Mouse (Mus musculus): ENCODE measurements at regions not wholly inside any gene's neighbourhood (a gene's known extent, or its start where the extent isn't known, plus 50 kb on each side); places are given as distances from the start of the nearest gene placed in this dataset.

GRCm38 (mm10) chr3:157743000-157743399 lies 176.3 kb downstream of the Ptger3 start:
- H3K4me3 ChIP-seq: no peak overlapping the region
- DNase-seq (ENCODE audit: extremely low spot score in 1 of 2, low spot score in 2 of 2): no peak
- no peak for TF ChIP-seq CTCF (IDR thresholded peaks at IDR 0.05)
- no peak overlapping the region for H3K27ac ChIP-seq
- intact Hi-C loops (cut with DNase I): no loop called here

- Histone ChIP-seq H3K27ac (no peak overlapping the region), H3K4me3 (no peak overlapping the region)
- intact Hi-C loops (cut with DNase I): no loop called here
- DNase-seq (ENCODE audit: extremely low spot score in 1 of 2, low spot score in 2 of 2): no peak
- TF ChIP-seq CTCF (IDR thresholded peaks at IDR 0.05): no peak
These were observed 173.1 kb downstream of the Ptger3 start for GRCm38 (mm10) chr3:157739628-157740294.

DNA sequence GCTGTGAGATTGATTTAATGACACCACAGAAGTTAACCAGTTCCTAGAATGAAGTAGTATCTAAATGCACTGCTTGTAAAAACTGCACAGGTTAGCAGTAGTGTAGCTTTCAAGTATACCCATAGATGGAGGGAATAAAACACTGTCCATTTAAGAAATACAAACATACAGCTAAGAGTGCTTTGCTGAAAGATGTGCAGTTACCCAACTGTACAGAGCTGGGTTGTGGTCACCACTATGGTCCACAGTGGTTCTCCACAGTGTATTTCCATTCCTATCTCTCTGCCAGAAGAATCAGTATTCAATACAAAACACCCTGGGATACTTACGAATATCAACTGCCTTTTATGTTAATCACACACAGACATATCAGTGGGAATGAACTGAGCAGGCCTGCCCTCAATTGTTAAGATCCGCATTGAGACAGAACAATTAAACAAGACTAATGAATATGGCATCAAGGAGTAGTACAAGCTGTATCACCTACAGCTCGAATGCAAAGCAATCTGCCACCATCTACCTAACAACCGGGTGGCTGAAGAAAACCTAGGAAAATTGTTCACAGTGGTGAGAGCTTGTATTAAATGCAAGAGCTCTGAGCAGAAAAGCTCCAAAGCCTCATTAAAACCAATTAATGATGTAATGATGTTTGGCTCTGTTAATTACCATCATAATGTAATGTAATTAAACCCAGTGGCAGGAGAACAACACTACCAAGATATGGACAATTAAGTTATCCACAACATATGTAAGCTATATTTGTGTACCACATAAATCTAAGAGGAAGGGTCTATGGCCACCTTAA lies 165.6 kb downstream of the Ptger3 start:
- intact Hi-C loops (cut with DNase I): no loop called here
- no peak overlapping the region for H3K27ac ChIP-seq
- DNase-seq (ENCODE audit: extremely low spot score in 1 of 2, low spot score in 2 of 2): no peak
- no peak for TF ChIP-seq CTCF (IDR thresholded peaks at IDR 0.05)
- no peak overlapping the region for H3K4me3 ChIP-seq

DNA sequence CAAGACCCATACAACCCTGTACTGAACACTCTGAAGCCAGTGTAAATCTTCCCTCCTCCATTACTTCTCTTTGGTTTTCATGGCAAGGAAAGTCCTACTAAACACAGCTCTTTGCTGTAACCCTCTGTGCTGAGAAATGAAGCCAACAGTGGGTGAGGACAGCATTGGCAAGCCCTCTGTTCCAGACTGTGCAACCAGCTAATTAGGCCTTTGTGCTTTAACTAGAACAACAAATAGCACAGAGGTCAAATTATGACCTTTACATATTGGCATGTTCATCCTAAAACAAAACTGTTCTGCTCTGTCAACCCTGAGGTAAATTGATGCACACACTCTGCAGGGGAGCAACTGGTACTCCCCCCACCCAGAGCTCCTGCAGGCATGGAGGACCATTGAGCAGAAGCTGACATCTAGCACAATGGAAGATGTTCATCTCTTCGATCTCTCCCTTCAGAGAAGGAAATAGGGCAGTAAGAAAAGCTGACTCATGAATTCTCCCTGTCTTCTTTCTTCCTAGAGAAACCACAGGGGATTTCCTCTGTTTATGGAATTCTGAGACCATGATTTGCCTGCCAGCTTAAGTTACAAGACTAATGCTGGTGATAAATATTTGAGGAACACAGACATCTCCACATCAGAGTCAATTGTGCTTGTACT lies 163.1 kb downstream of the Ptger3 start:
- no peak overlapping the region for H3K27ac ChIP-seq
- DNase-seq (ENCODE audit: extremely low spot score in 1 of 2, low spot score in 2 of 2): no peak
- TF ChIP-seq CTCF (IDR thresholded peaks at IDR 0.05): no peak
- intact Hi-C loops (cut with DNase I): no loop called here
- no peak overlapping the region for H3K4me3 ChIP-seq

DNA sequence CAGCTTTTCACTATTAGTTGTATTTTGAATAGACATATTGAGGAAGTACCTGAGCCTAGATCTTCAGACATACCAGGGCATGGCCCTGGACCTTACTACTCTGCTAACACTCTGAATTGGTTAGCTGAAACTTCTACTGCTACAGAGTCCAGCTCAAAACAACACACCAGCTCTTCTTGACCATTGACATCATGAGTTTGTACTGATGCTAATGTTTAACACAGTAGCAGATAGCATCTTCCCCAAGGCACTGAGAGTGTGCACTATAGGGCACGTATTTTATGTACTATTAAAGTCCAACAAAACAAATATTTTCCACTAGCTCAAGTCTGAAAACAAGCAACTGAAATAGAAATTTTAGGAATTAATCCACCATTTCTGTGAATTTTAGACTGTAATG lies 157.8 kb downstream of the Ptger3 start:
- intact Hi-C loops (cut with DNase I): no loop called here
- no peak overlapping the region for H3K4me3 ChIP-seq
- DNase-seq (ENCODE audit: extremely low spot score in 1 of 2, low spot score in 2 of 2): no peak
- no peak for TF ChIP-seq CTCF (IDR thresholded peaks at IDR 0.05)
- no peak overlapping the region for H3K27ac ChIP-seq

GRCm38 (mm10) chr3:157723184-157723583 lies 156.5 kb downstream of the Ptger3 start:
- Histone ChIP-seq H3K4me3 (no peak overlapping the region), H3K27ac (no peak overlapping the region)
- DNase-seq (ENCODE audit: extremely low spot score in 1 of 2, low spot score in 2 of 2): no peak
- intact Hi-C loops (cut with DNase I): no loop called here
- no peak for TF ChIP-seq CTCF (IDR thresholded peaks at IDR 0.05)

DNA sequence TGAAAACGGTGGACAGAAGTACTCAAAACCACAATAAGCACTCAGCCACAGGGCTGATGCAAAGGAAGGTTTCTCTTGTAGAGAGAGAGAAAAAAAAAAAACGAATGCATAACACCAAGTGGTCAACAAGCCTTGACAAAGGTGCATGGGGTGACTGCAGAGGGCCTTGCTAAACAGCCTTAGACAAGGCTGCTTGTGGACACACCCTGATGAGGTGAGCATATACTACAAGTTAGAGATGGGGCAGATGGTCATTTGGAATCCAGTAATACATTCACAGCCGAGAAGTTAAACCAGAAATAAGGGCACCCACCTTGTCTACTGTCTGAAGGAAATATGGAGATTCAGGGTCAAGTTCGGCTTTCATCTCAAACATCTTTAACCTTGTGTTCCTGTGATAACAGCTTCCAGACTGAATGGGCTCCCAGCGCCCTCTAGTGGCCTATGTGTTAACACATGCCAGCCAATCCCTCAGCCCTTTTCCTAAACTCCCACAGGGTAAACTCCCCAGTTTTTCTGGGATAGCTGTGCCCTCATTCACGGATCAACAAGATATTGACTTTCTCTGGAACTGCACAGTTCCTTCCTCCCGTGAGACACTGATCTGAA lies 150.7 kb downstream of the Ptger3 start:
- no peak overlapping the region for H3K4me3 ChIP-seq
- TF ChIP-seq CTCF (IDR thresholded peaks at IDR 0.05): peak; percentile 89
- intact Hi-C loops (cut with DNase I): loop anchor here (1.0 kb wide), 1 partner anchor 152 kb away; no protein-coding TSS in a partner anchor
- peak; percentile 63 to 74 for DNase-seq (ENCODE audit: extremely low spot score in 1 of 2, low spot score in 2 of 2)
- no peak overlapping the region for H3K27ac ChIP-seq

DNA sequence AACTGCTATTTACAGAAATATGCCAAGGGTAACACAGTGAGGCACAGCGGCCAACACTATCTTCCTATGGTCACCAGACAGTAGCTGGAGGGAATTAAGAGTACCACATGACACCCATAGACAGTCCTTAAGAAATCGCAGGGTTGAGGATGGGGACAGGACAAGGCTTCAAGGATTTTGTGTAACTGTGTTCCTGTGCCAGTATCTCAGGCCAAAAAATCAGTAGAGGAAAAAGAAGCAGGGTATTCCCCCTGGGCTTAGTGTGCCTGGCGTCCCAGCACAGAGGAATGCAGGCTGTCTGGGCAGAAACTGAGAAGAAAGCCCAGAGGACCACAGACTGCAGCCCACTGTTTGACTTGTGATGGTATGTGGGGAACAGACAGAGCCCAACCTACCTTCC lies 147.3 kb downstream of the Ptger3 start:
- no peak for DNase-seq (ENCODE audit: extremely low spot score in 1 of 2, low spot score in 2 of 2)
- intact Hi-C loops (cut with DNase I): no loop called here
- no peak for TF ChIP-seq CTCF (IDR thresholded peaks at IDR 0.05)
- Histone ChIP-seq H3K4me3 (no peak overlapping the region), H3K27ac (no peak overlapping the region)

- Histone ChIP-seq H3K4me3 (no peak overlapping the region), H3K27ac (no peak overlapping the region)
- no peak for TF ChIP-seq CTCF (IDR thresholded peaks at IDR 0.05)
- intact Hi-C loops (cut with DNase I): no loop called here
- no peak for DNase-seq (ENCODE audit: extremely low spot score in 1 of 2, low spot score in 2 of 2)
These were observed 144.2 kb downstream of the Ptger3 start for GRCm38 (mm10) chr3:157710790-157711381.

DNA sequence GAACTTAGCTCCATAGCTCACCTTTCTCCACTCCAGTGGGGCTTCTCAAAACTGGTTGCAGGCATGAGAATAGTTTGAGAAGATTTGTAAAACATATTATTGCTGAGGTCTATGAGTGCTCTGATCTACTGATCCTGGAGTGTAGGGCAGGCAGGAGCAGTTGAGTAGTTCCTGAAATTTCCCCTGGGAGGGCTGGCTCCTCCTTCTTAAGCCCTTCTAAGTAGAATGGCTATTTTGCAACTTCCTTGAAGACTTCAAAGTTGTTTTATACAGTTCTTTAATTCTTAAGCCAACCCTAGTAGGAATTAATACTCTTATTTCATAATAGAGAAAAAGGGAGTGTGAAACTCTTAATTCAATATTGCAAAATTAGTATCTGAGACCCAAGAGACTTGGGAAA lies 133.3 kb downstream of the Ptger3 start:
- intact Hi-C loops (cut with DNase I): no loop called here
- H3K4me3 ChIP-seq: no peak overlapping the region

GRCm38 (mm10) chr3:157698529-157698928 lies 131.8 kb downstream of the Ptger3 start:
- TF ChIP-seq CTCF (IDR thresholded peaks at IDR 0.05): no peak
- intact Hi-C loops (cut with DNase I): no loop called here
- Histone ChIP-seq H3K4me3 (no peak overlapping the region), H3K27ac (no peak overlapping the region)
- DNase-seq (ENCODE audit: extremely low spot score in 1 of 2, low spot score in 2 of 2): no peak

More for the DNA sequence above, 133.3 kb downstream of the Ptger3 start:
- no peak for TF ChIP-seq CTCF (IDR thresholded peaks at IDR 0.05)
- no peak overlapping the region for H3K27ac ChIP-seq
- no peak for DNase-seq (ENCODE audit: extremely low spot score in 1 of 2, low spot score in 2 of 2)
